Mouse (Mus musculus): ENCODE data around the gene Lsm6.

DNA sequence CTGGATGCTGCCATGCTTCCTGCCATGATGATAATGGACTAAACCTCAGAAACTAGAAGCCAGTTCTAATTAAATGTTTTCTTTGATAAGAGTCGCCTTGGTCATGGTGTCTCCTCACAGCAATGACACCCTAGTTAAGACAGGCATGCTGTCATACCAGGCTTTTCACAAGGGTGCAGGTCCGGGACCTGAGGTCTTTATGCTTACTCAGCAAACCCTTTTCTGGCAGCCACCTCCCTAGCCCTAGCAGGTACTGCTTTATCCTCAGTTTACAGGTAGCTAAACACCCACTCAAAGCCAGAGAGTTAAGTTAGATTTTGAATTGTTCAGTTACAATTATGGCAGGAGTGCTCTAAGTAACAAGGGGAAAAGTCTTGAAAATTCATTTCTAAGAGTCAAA, 6.2 kb downstream of the Lsm6 start:
- no peak for TF ChIP-seq CTCF (IDR thresholded peaks at IDR 0.05; ENCODE audit: borderline replicate concordance, control insufficient read depth, extremely low read depth, insufficient read depth, low read length, poor library complexity)
- TF ChIP-seq POLR2A (IDR thresholded peaks at IDR 0.05; ENCODE audit: control insufficient read depth, extremely low read depth, insufficient read depth, low read length, poor library complexity): no peak

Measured in thymus, adult 2 months (tissue).